Mouse (Mus musculus) MEL (cell line): ENCODE results near the gene Tedc1. TPM values are rescaled to one million over a fixed set of nuclear protein-coding genes. Genes with fewer than 3 reads are reported as not detected.
A peak's percentile ranks its signal among the peaks of the same experiment; 100 is the strongest.

ENCODE experiments used
- DNase-seq: peaks from one replicate; pipeline ENCODE4 v3.0.0; 2011; ENCODE audit warnings: low read depth, low spot score
- H3K27ac ChIP-seq: 2 replicates; pipeline ENCODE4 v1.5.1; 2012; ENCODE audit warnings: low read depth, mild to moderate bottlenecking, control low read depth, low read length, moderate library complexity; ENCODE audit not compliant: control insufficient read depth
- H3K27me3 ChIP-seq, 2 experiments: fragments of 150-350 bp in 1 of 2; sonication (generic) in 1 of 2; 2 replicates each; pipeline ENCODE4 v1.6.1; 2012; ENCODE audit warnings: low read length in 2 of 2, mild to moderate bottlenecking in 2 of 2, improper control_type of control experiment in 1 of 2, moderate library complexity in 1 of 2; ENCODE audit not compliant: insufficient read depth in 2 of 2, control insufficient read depth in 1 of 2
- H3K36me3 ChIP-seq, 2 experiments: 2 replicates each; pipeline ENCODE4 v1.6.1; 2012 to 2014; ENCODE audit warnings: low read length in 2 of 2, improper control_type of control experiment in 1 of 2, inconsistent platforms in 1 of 2, mild to moderate bottlenecking in 1 of 2; ENCODE audit not compliant: insufficient read depth in 2 of 2, control insufficient read depth in 1 of 2
- H3K4me1 ChIP-seq, 2 experiments: fragments of 150-350 bp in 1 of 2; sonication (generic) in 1 of 2; 2 replicates each; pipeline ENCODE4 v1.6.1; 2012; ENCODE audit warnings: low read length in 2 of 2, improper control_type of control experiment in 1 of 2, mild to moderate bottlenecking in 1 of 2; ENCODE audit not compliant: insufficient read depth in 2 of 2, control insufficient read depth in 1 of 2
- H3K4me3 ChIP-seq, 2 experiments: fragments of 150-350 bp in 1 of 2; sonication (generic) in 1 of 2; 2 replicates each; pipeline ENCODE4 v1.5.1; 2012; ENCODE audit warnings: low read depth in 2 of 2, low read length in 2 of 2, mild to moderate bottlenecking in 2 of 2, moderate library complexity in 2 of 2, control low read depth in 1 of 2, improper control_type of control experiment in 1 of 2; ENCODE audit not compliant: control insufficient read depth in 1 of 2, insufficient read depth in 1 of 2
- H3K79me2 ChIP-seq: 2 replicates; pipeline ENCODE4 v1.6.1; 2012; ENCODE audit warnings: mild to moderate bottlenecking, low read length, moderate library complexity; ENCODE audit not compliant: control insufficient read depth, poor library complexity, insufficient read depth
- H3K9ac ChIP-seq: 2 replicates; pipeline ENCODE4 v1.6.1; 2012; ENCODE audit warnings: low read depth, mild to moderate bottlenecking, control low read depth, low read length, moderate library complexity; ENCODE audit not compliant: control insufficient read depth, poor library complexity, severe bottlenecking
- H3K9me3 ChIP-seq: fragments of 150-350 bp; sonication (generic); replicated peaks from 2 replicates; pipeline ENCODE4 v1.6.1; 2012; ENCODE audit warnings: mild to moderate bottlenecking, low read length, improper control_type of control experiment, moderate library complexity; ENCODE audit not compliant: insufficient read depth
- BHLHE40 ChIP-seq: IDR thresholded peaks from 2 replicates; pipeline ENCODE4 v1.6.1; 2012; ENCODE audit warnings: low read depth, mild to moderate bottlenecking, inconsistent platforms, low read length, improper control_type of control experiment, borderline replicate concordance
- CHD1 ChIP-seq: IDR thresholded peaks from 2 replicates; pipeline ENCODE4 v1.6.1; 2012; ENCODE audit warnings: low read depth, mild to moderate bottlenecking, inconsistent platforms, low read length, improper control_type of control experiment
- CHD2 ChIP-seq: IDR thresholded peaks from 2 replicates; pipeline ENCODE4 v1.6.1; 2011; ENCODE audit warnings: low read length, improper control_type of control experiment
- CTCF ChIP-seq, 3 experiments: IDR thresholded peaks in 2 of 3; conservative IDR thresholded peaks in 1 of 3; 2 replicates each; pipeline ENCODE4 v1.5.1; 2011 to 2012; ENCODE audit warnings: low read length in 3 of 3, low read depth in 2 of 3, mild to moderate bottlenecking in 2 of 3, improper control_type of control experiment in 1 of 3, inconsistent platforms in 1 of 3, mixed read lengths in 1 of 3, moderate library complexity in 1 of 3; ENCODE audit not compliant: control insufficient read depth in 1 of 3, insufficient read depth in 1 of 3, poor library complexity in 1 of 3, severe bottlenecking in 1 of 3
- E2F4 ChIP-seq: IDR thresholded peaks from 2 replicates; pipeline ENCODE4 v1.6.1; 2011; ENCODE audit warnings: low read depth, low read length, improper control_type of control experiment, borderline replicate concordance
- EP300 ChIP-seq, 2 experiments: IDR thresholded peaks; 2 replicates each; pipeline ENCODE4 v1.6.1; 2011; ENCODE audit warnings: improper control_type of control experiment in 2 of 2, low read length in 2 of 2, low read depth in 1 of 2, mild to moderate bottlenecking in 1 of 2
- ETS1 ChIP-seq: IDR thresholded peaks from 2 replicates; pipeline ENCODE4 v1.6.1; 2012; ENCODE audit warnings: low read depth, mild to moderate bottlenecking, inconsistent platforms, low read length, improper control_type of control experiment, moderate library complexity
- GABPA ChIP-seq: IDR thresholded peaks from 2 replicates; pipeline ENCODE4 v1.6.1; 2012; ENCODE audit warnings: low read depth, mild to moderate bottlenecking, inconsistent platforms, low read length, improper control_type of control experiment, moderate library complexity
- GATA1 ChIP-seq: IDR thresholded peaks from 2 replicates; pipeline ENCODE4 v1.6.1; 2011; ENCODE audit warnings: low read depth, low read length, improper control_type of control experiment
- HCFC1 ChIP-seq: IDR thresholded peaks from 2 replicates; pipeline ENCODE4 v1.6.1; 2012; ENCODE audit warnings: low read depth, mild to moderate bottlenecking, inconsistent platforms, low read length, improper control_type of control experiment, moderate library complexity
- JUND ChIP-seq: IDR thresholded peaks from 2 replicates; pipeline ENCODE4 v1.6.1; 2011; ENCODE audit warnings: low read depth, mild to moderate bottlenecking, improper control_type of control experiment, low read length
- KAT2A ChIP-seq: conservative IDR thresholded peaks from 2 replicates; pipeline ENCODE4 v1.6.1; 2012; ENCODE audit warnings: low read depth, low read length, improper control_type of control experiment, inconsistent platforms
- MAFK ChIP-seq: IDR thresholded peaks from 2 replicates; pipeline ENCODE4 v1.6.1; 2011; ENCODE audit warnings: low read depth, mild to moderate bottlenecking, low read length, improper control_type of control experiment, borderline replicate concordance
- MAX ChIP-seq: IDR thresholded peaks from 2 replicates; pipeline ENCODE4 v1.6.1; 2011; ENCODE audit warnings: low read length, improper control_type of control experiment
- MAZ ChIP-seq: IDR thresholded peaks from 2 replicates; pipeline ENCODE4 v1.6.1; 2012; ENCODE audit warnings: low read depth, mild to moderate bottlenecking, inconsistent platforms, low read length, improper control_type of control experiment
- MEF2A ChIP-seq: IDR thresholded peaks from 2 replicates; pipeline ENCODE4 v1.6.1; 2014; ENCODE audit warnings: low read depth, mild to moderate bottlenecking, inconsistent platforms, low read length, improper control_type of control experiment; ENCODE audit not compliant: poor library complexity, insufficient replicate concordance, severe bottlenecking; ENCODE audit errors: extremely low read depth
- MYB ChIP-seq: IDR thresholded peaks from 2 replicates; pipeline ENCODE4 v1.6.1; 2011; ENCODE audit warnings: mild to moderate bottlenecking, low read depth, low read length, improper control_type of control experiment
- MYC ChIP-seq: IDR thresholded peaks from 2 replicates; pipeline ENCODE4 v1.6.1; 2011; ENCODE audit warnings: low read depth, mild to moderate bottlenecking, low read length, improper control_type of control experiment, moderate library complexity
- NELFE ChIP-seq: IDR thresholded peaks from 2 replicates; pipeline ENCODE4 v1.6.1; 2011; ENCODE audit warnings: low read depth, low read length, improper control_type of control experiment
- NRF1 ChIP-seq: IDR thresholded peaks from 2 replicates; pipeline ENCODE4 v1.6.1; 2014; ENCODE audit warnings: low read depth, mild to moderate bottlenecking, inconsistent platforms, low read length, improper control_type of control experiment, moderate library complexity; ENCODE audit not compliant: poor library complexity, insufficient read depth, severe bottlenecking
- POLR2A ChIP-seq, 2 experiments: IDR thresholded peaks; 2 replicates each; pipeline ENCODE4 v1.6.1; 2011 to 2012; ENCODE audit warnings: low read length in 2 of 2, mild to moderate bottlenecking in 2 of 2, control low read depth in 1 of 2, improper control_type of control experiment in 1 of 2, low read depth in 1 of 2, moderate library complexity in 1 of 2; ENCODE audit not compliant: control insufficient read depth in 1 of 2, insufficient read depth in 1 of 2, poor library complexity in 1 of 2
- POLR2AphosphoS5 ChIP-seq: IDR thresholded peaks from 2 replicates; pipeline ENCODE4 v1.6.1; 2012; ENCODE audit warnings: low read depth, borderline replicate concordance, mild to moderate bottlenecking, inconsistent platforms, low read length, moderate library complexity, mixed read lengths
- RAD21 ChIP-seq: IDR thresholded peaks from 2 replicates; pipeline ENCODE4 v1.6.1; 2011; ENCODE audit warnings: mild to moderate bottlenecking, low read depth, low read length, improper control_type of control experiment
- RCOR1 ChIP-seq: IDR thresholded peaks from 2 replicates; pipeline ENCODE4 v1.6.1; 2012; ENCODE audit warnings: low read depth, mild to moderate bottlenecking, inconsistent platforms, low read length, improper control_type of control experiment
- SIN3A ChIP-seq: IDR thresholded peaks from 2 replicates; pipeline ENCODE4 v1.6.1; 2012; ENCODE audit warnings: low read length, improper control_type of control experiment, inconsistent platforms
- SMC3 ChIP-seq: IDR thresholded peaks from 2 replicates; pipeline ENCODE4 v1.6.1; 2011; ENCODE audit warnings: low read depth, low read length, improper control_type of control experiment
- TAL1 ChIP-seq: IDR thresholded peaks from 2 replicates; pipeline ENCODE4 v1.6.1; 2012; ENCODE audit warnings: mild to moderate bottlenecking, inconsistent platforms, low read length, moderate library complexity, mixed read lengths
- TCF12 ChIP-seq: IDR thresholded peaks from 2 replicates; pipeline ENCODE4 v1.6.1; 2014; ENCODE audit warnings: low read depth, mild to moderate bottlenecking, inconsistent platforms, low read length, improper control_type of control experiment, moderate library complexity
- UBTF ChIP-seq: IDR thresholded peaks from 2 replicates; pipeline ENCODE4 v1.6.1; 2012; ENCODE audit warnings: low read depth, mild to moderate bottlenecking, inconsistent platforms, low read length, improper control_type of control experiment, moderate library complexity, borderline replicate concordance; ENCODE audit not compliant: insufficient read depth
- USF1 ChIP-seq: IDR thresholded peaks from 2 replicates; pipeline ENCODE4 v1.6.1; 2014; ENCODE audit warnings: low read depth, mild to moderate bottlenecking, inconsistent platforms, low read length, improper control_type of control experiment, moderate library complexity
- USF2 ChIP-seq, 2 experiments: IDR thresholded peaks; 2 replicates each; pipeline ENCODE4 v1.6.1; 2011 to 2012; ENCODE audit warnings: improper control_type of control experiment in 2 of 2, low read length in 2 of 2, borderline replicate concordance in 1 of 2, inconsistent platforms in 1 of 2, low read depth in 1 of 2, mild to moderate bottlenecking in 1 of 2; ENCODE audit not compliant: insufficient read depth in 1 of 2
- ZKSCAN1 ChIP-seq: IDR thresholded peaks from 2 replicates; pipeline ENCODE4 v1.6.1; 2012; ENCODE audit warnings: low read depth, mild to moderate bottlenecking, inconsistent platforms, low read length, improper control_type of control experiment, moderate library complexity
- ZMIZ1 ChIP-seq: IDR thresholded peaks from 2 replicates; pipeline ENCODE4 v1.6.1; 2012; ENCODE audit warnings: low read depth, mild to moderate bottlenecking, inconsistent platforms, low read length, improper control_type of control experiment, moderate library complexity
- ZNF384 ChIP-seq: IDR thresholded peaks from 2 replicates; pipeline ENCODE4 v1.6.1; 2012; ENCODE audit warnings: low read depth, mild to moderate bottlenecking, inconsistent platforms, low read length, improper control_type of control experiment
- polyA plus RNA-seq, 2 experiments: library from polyadenylated mRNA; stranded (reverse) in 1 of 2; unstranded in 1 of 2; fragments of >175 nt in 1 of 2; fragments of >200 nt in 1 of 2; gene quantifications; 2 replicates each; pipeline versions ENCODE4 v1.2.1 to v1.2.4; 2012; ENCODE audit warnings: low replicate concordance in 2 of 2, low read depth in 1 of 2; ENCODE audit not compliant: insufficient read length in 2 of 2, insufficient read depth in 1 of 2, missing spikeins in 1 of 2
- total RNA-seq: library from RNA; depleted of rRNA; stranded (reverse); fragments of 300-350 nt; gene quantifications from 2 replicates; pipeline ENCODE4 v1.2.3, GENCODE M21; 2012

Gene Tedc1
- total and polyA plus RNA-seq, 3 experiments = 50.7 to 74.7 TPM; not detected in 1

- DNase-seq = peak; percentile 90
- Histone ChIP-seq H3K27ac (no peak overlapping the region), H3K4me1 (no peaks in the 10 kb centered on the region), H3K79me2 (no peaks in the 10 kb centered on the region), H3K9ac (no peak overlapping the region), H3K9me3 (no peaks in the 10 kb centered on the region), H3K27me3 (no peaks in the 10 kb centered on the region), H3K36me3 (peaks cover 0 to 68% of the 10 kb centered on the region in 2 experiments; a peak in 2 of 4 replicates), H3K4me3 (no peak overlapping the region)
- no peak for TF ChIP-seq UBTF
- TF ChIP-seq ZMIZ1 = 0 out of 2 replicates have a peak, but pooled peaks have one; percentile 19
- TF ChIP-seq MAX = peak; percentile 37; the same call in 1 of the 2 replicates
- TF ChIP-seq POLR2AphosphoS5 = no peak
- 0 out of 2 replicates have a peak, but pooled peaks have one; percentile 46 for TF ChIP-seq JUND
- no peak for TF ChIP-seq CHD2
- 0 out of 2 replicates have a peak, but pooled peaks have one; percentile 19 for TF ChIP-seq GATA1
- TF ChIP-seq TCF12 = no peak
- peak; percentile 81 for TF ChIP-seq SMC3
- no peak for TF ChIP-seq USF1
- 0 out of 2 replicates have a peak, but pooled peaks have one; percentile 24 for TF ChIP-seq HCFC1
- no peak for TF ChIP-seq EP300 (IDR thresholded peaks at IDR 0.05; ENCODE audit: low read depth in 1 of 2, low read length in 2 of 2)
- TF ChIP-seq RAD21 = peak; percentile 53
- TF ChIP-seq TAL1 = no peak
- no peak for TF ChIP-seq CHD1
- TF ChIP-seq POLR2A (IDR thresholded peaks at IDR 0.05; ENCODE audit: control insufficient read depth in 1 of 2, insufficient read depth in 1 of 2, low read depth in 1 of 2, low read length in 2 of 2, poor library complexity in 1 of 2) = peak in 1 of 2 experiments; percentile 11; a peak in 1 of 4 replicates
- TF ChIP-seq MYC = 0 out of 2 replicates have a peak, but pooled peaks have one; percentile 25
- TF ChIP-seq ETS1 = no peak
- TF ChIP-seq KAT2A = no peak; the same call in 1 of the 2 replicates
- TF ChIP-seq SIN3A = peak; percentile 44; the same call in 1 of the 2 replicates
- no peak for TF ChIP-seq NRF1
- TF ChIP-seq E2F4 = peak; percentile 26; the same call in 1 of the 2 replicates
- no peak for TF ChIP-seq GABPA
- 0 out of 2 replicates have a peak, but pooled peaks have one; percentile 56 for TF ChIP-seq MAZ
- peak in 2 of 3 experiments; percentile 99 to 100; a peak in 4 of 6 replicates for TF ChIP-seq CTCF (IDR thresholded peaks at IDR 0.05 in 2 of 3, conservative IDR thresholded peaks at IDR 0.05 in 1 of 3; ENCODE audit: control insufficient read depth in 1 of 3, insufficient read depth in 1 of 3, low read depth in 2 of 3, low read length in 3 of 3, poor library complexity in 1 of 3, severe bottlenecking in 1 of 3)
- TF ChIP-seq MAFK = no peak
- TF ChIP-seq ZNF384 = no peak
- no peak for TF ChIP-seq ZKSCAN1
- TF ChIP-seq NELFE = no peak
- TF ChIP-seq MEF2A = no peak
- no peak for TF ChIP-seq USF2 (IDR thresholded peaks at IDR 0.05; ENCODE audit: borderline replicate concordance in 1 of 2, insufficient read depth in 1 of 2, low read depth in 1 of 2, low read length in 2 of 2)
- TF ChIP-seq BHLHE40 = peak; percentile 66
- no peak for TF ChIP-seq MYB
- TF ChIP-seq RCOR1 = no peak
Observed at GRCm38 (mm10) chr12:113119516-113120410, 36.5 kb upstream of the Tedc1 start.
